Mouse (Mus musculus): Measurements from ENCODE around the gene Adam15.

Gene Adam15

GRCm38 (mm10) chr3:89348911-89349868, 606 bp downstream of the Adam15 start:
- DNase-seq = peak in 1 of 2 experiments; percentile 25

- no peak for DNase-seq
Measured at GRCm38 (mm10) chr3:89347916-89348315, 1.9 kb downstream of the Adam15 start.

- no peak for DNase-seq
Measured at GRCm38 (mm10) chr3:89346815-89347540, 2.8 kb downstream of the Adam15 start.

GRCm38 (mm10) chr3:89343279-89343678, 6.5 kb downstream of the Adam15 start:
- no peak for DNase-seq

GRCm38 (mm10) chr3:89341794-89342193, 8.0 kb downstream of the Adam15 start:
- no peak for DNase-seq

- peak; percentile 64 to 73 for DNase-seq
Measured at GRCm38 (mm10) chr3:89340465-89340864, 9.3 kb downstream of the Adam15 start.

GRCm38 (mm10) chr3:89339416-89339815, 10.4 kb downstream of the Adam15 start:
- peak; percentile 61 to 71 for DNase-seq

GRCm38 (mm10) chr3:89337721-89338578, 11.8 kb downstream of the Adam15 start, which contains the start of gene Efna4:
Gene Efna4, minus strand, starts transcription at chr3:89338028.
- peak; percentile 57 to 73 for DNase-seq

GRCm38 (mm10) chr3:89337062-89337720, 12.6 kb downstream of the Adam15 start:
- no peak for DNase-seq

GRCm38 (mm10) chr3:89336529-89336928, 13.3 kb downstream of the Adam15 start:
- DNase-seq = peak in 1 of 2 experiments; percentile 4

GRCm38 (mm10) chr3:89333053-89333452, 16.7 kb downstream of the Adam15 start:
- DNase-seq = peak in 1 of 2 experiments; percentile 2

GRCm38 (mm10) chr3:89332476-89332875, 17.3 kb downstream of the Adam15 start:
- DNase-seq = peak in 1 of 2 experiments; percentile 4

GRCm38 (mm10) chr3:89332013-89332412, 17.8 kb downstream of the Adam15 start:
- DNase-seq = no peak

- no peak for DNase-seq
Measured at GRCm38 (mm10) chr3:89331561-89331960, 18.2 kb downstream of the Adam15 start.

GRCm38 (mm10) chr3:89330948-89331347, 18.8 kb downstream of the Adam15 start:
- DNase-seq = no peak

- no peak for DNase-seq
Measured at GRCm38 (mm10) chr3:89330346-89330745, 19.4 kb downstream of the Adam15 start.

GRCm38 (mm10) chr3:89328623-89329022, 21.2 kb downstream of the Adam15 start:
- no peak for DNase-seq

GRCm38 (mm10) chr3:89327371-89327870, 22.4 kb downstream of the Adam15 start:
- DNase-seq = no peak

GRCm38 (mm10) chr3:89325882-89326281, 23.9 kb downstream of the Adam15 start:
- no peak for DNase-seq

GRCm38 (mm10) chr3:89322514-89323165, 27.2 kb downstream of the Adam15 start, which contains the start of gene Efna3:
Gene Efna3, minus strand, starts transcription at chr3:89322965.
- peak; percentile 70 to 76 for DNase-seq

- no peak for DNase-seq
Measured at GRCm38 (mm10) chr3:89322131-89322500, 27.7 kb downstream of the Adam15 start.

All from thymus, postnatal 36 days (tissue).